Mouse (Mus musculus) liver, embryonic 14.5 days (tissue): Measurements from ENCODE around the gene Dnm3. TPM values are rescaled to one million over a fixed set of nuclear protein-coding genes. Genes with fewer than 3 reads are reported as not detected.

Experiments used
- ATAC-seq: fragments of 200-750 bp; cut with Nextera tagmentation; 2 replicates; pipeline ENCODE4 v1.8.0; 2017; ENCODE audit warnings: moderate number of reproducible peaks, mild to moderate bottlenecking, moderate library complexity; ENCODE audit not compliant: insufficient read depth
- DNase-seq, 3 experiments: peaks; one replicate each; pipeline ENCODE4 v3.0.0-alpha.2; 2012 to 2013; ENCODE audit warnings: low read depth in 3 of 3, low spot score in 3 of 3
- H3K27ac ChIP-seq: fragments of 300-500 bp; sonication (generic); 2 replicates; pipeline ENCODE4 v1.5.1; 2014; ENCODE audit warnings: moderate library complexity, mild to moderate bottlenecking, control low read depth, inconsistent platforms
- H3K27me3 ChIP-seq: fragments of 300-500 bp; sonication (generic); 2 replicates; pipeline ENCODE4 v1.6.1; 2014; ENCODE audit warnings: mild to moderate bottlenecking, low read length, moderate library complexity; ENCODE audit not compliant: control insufficient read depth, insufficient read depth
- H3K36me3 ChIP-seq: fragments of 300-500 bp; sonication (generic); replicated peaks from 2 replicates; pipeline ENCODE4 v1.6.1; 2014; ENCODE audit warnings: low read depth; ENCODE audit not compliant: control insufficient read depth, insufficient read depth
- H3K4me1 ChIP-seq, 2 experiments: fragments of 200-500 bp in 1 of 2; fragments of 300-500 bp in 1 of 2; sonication (generic) in 1 of 2; replicated peaks; 2 replicates each; pipeline ENCODE4 v1.6.1; 2012 to 2014; ENCODE audit warnings: antibody characterized with exemption in 1 of 2, inconsistent platforms in 1 of 2, low read length in 1 of 2; ENCODE audit not compliant: control insufficient read depth in 2 of 2, insufficient read depth in 2 of 2
- H3K4me2 ChIP-seq: fragments of 300-500 bp; sonication (generic); 2 replicates; pipeline ENCODE4 v1.6.1; 2014; ENCODE audit warnings: low read depth, mild to moderate bottlenecking, control low read depth, moderate library complexity
- H3K4me3 ChIP-seq, 2 experiments: fragments of 200-500 bp in 1 of 2; fragments of 300-500 bp in 1 of 2; sonication (generic) in 1 of 2; 2 replicates each; pipeline ENCODE4 v1.5.1; 2012 to 2014; ENCODE audit warnings: low read depth in 2 of 2, low read length in 2 of 2, mild to moderate bottlenecking in 2 of 2, control low read depth in 1 of 2, inconsistent platforms in 1 of 2, moderate library complexity in 1 of 2; ENCODE audit not compliant: insufficient read depth in 1 of 2
- H3K9ac ChIP-seq: fragments of 300-500 bp; sonication (generic); replicated peaks from 2 replicates; pipeline ENCODE4 v1.6.1; 2014; ENCODE audit warnings: mild to moderate bottlenecking, control low read depth, moderate library complexity
- H3K9me3 ChIP-seq: fragments of 300-500 bp; sonication (generic); 2 replicates; pipeline ENCODE4 v1.6.1; 2016; ENCODE audit warnings: low read length, mixed read lengths; ENCODE audit not compliant: control insufficient read depth
- CTCF ChIP-seq: IDR thresholded peaks from 2 replicates; pipeline ENCODE4 v1.5.1; 2016; ENCODE audit warnings: antibody characterized with exemption, low read depth, control low read depth
- EP300 ChIP-seq: IDR thresholded peaks from 2 replicates; pipeline ENCODE4 v1.6.1; 2016; ENCODE audit warnings: antibody characterized with exemption, low read depth
- WGBS: fragments of 180-500 bp; shearing (Covaris S2); extraction: QIAGEN DNeasy Blood & Tissue Kit; methylation state at CpG from one replicate; pipeline ENCODE4 v1.1.7; 2014; ENCODE audit not compliant: insufficient replicate concordance; 5-methylcytosine and 5-hydroxymethylcytosine counted together
- polyA plus RNA-seq, 2 experiments: library from polyadenylated mRNA; depleted of rRNA in 1 of 2; stranded (reverse) in 1 of 2; unstranded in 1 of 2; fragments of >200 nt; fragmentation: Nextera tagmentation in 1 of 2; extraction: Ambion mirVana in 1 of 2; gene quantifications; 2 replicates each; pipeline versions ENCODE4 v1.2.1 to v1.2.3; 2012 to 2014

Gene Dnm3
- polyA plus RNA-seq, 2 experiments = 0.61 to 0.96 TPM

- no peak overlapping the region for H3K27ac ChIP-seq
- TF ChIP-seq CTCF (peak; percentile 54), EP300 (no peak)
- no peaks in the 10 kb centered on the region for H3K36me3 ChIP-seq
- no peaks in the 10 kb centered on the region for H3K27me3 ChIP-seq
- no peak for ATAC-seq
- no peak for DNase-seq
- no peaks in the 10 kb centered on the region for H3K9me3 ChIP-seq
- 35% methylated on average over 11 of the region's 11 CpGs for WGBS
- no peak overlapping the region for H3K4me2 ChIP-seq
- no peak overlapping the region for H3K9ac ChIP-seq
- H3K4me3 ChIP-seq = no peak overlapping the region
- no peaks in the 10 kb centered on the region for H3K4me1 ChIP-seq
Measured at GRCm38 (mm10) chr1:162313451-162314276, 164.2 kb downstream of the Dnm3 start.

- no peaks in the 10 kb centered on the region for H3K9me3 ChIP-seq
- WGBS = 68% methylated on average over 2 of the region's 2 CpGs
- TF ChIP-seq CTCF = no peak
- no peak for TF ChIP-seq EP300
Measured at GRCm38 (mm10) chr1:162312621-162313020, 165.2 kb downstream of the Dnm3 start.

GRCm38 (mm10) chr1:162312152-162312551, 165.7 kb downstream of the Dnm3 start:
- Histone ChIP-seq H3K27me3 (no peaks in the 10 kb centered on the region), H3K4me2 (no peak overlapping the region), H3K9ac (no peak overlapping the region), H3K36me3 (no peaks in the 10 kb centered on the region), H3K27ac (no peak overlapping the region), H3K4me1 (no peaks in the 10 kb centered on the region), H3K9me3 (no peaks in the 10 kb centered on the region), H3K4me3 (no peak overlapping the region)
- DNase-seq (no peak), ATAC-seq (no peak)
- 51% methylated on average over 7 of the region's 7 CpGs for WGBS
- TF ChIP-seq EP300 (no peak), CTCF (no peak)

More at GRCm38 (mm10) chr1:162312621-162313020, 165.2 kb downstream of the Dnm3 start:
- Histone ChIP-seq H3K4me3 (no peak overlapping the region), H3K4me2 (no peak overlapping the region), H3K9ac (no peak overlapping the region), H3K27ac (no peak overlapping the region), H3K27me3 (no peaks in the 10 kb centered on the region), H3K36me3 (no peaks in the 10 kb centered on the region), H3K4me1 (no peaks in the 10 kb centered on the region)
- DNase-seq = no peak
- no peak for ATAC-seq

- Histone ChIP-seq H3K36me3 (no peaks in the 10 kb centered on the region), H3K4me2 (no peak overlapping the region), H3K4me3 (no peak overlapping the region), H3K4me1 (no peaks in the 10 kb centered on the region), H3K27me3 (no peaks in the 10 kb centered on the region), H3K9ac (no peak overlapping the region), H3K27ac (no peak overlapping the region), H3K9me3 (no peaks in the 10 kb centered on the region)
- ATAC-seq (no peak), DNase-seq (no peak)
- TF ChIP-seq CTCF (no peak), EP300 (no peak)
- 69% methylated on average over 6 of the region's 6 CpGs for WGBS
Measured at GRCm38 (mm10) chr1:162305247-162305646, 172.6 kb downstream of the Dnm3 start.

- 62% methylated on average over 4 of the region's 4 CpGs for WGBS
- H3K4me2 ChIP-seq = no peak overlapping the region
- no peak overlapping the region for H3K27ac ChIP-seq
- H3K4me1 ChIP-seq = no peaks in the 10 kb centered on the region
- no peaks in the 10 kb centered on the region for H3K36me3 ChIP-seq
- H3K9ac ChIP-seq = no peak overlapping the region
- DNase-seq (no peak), ATAC-seq (no peak)
- H3K27me3 ChIP-seq = no peaks in the 10 kb centered on the region
- H3K4me3 ChIP-seq = no peak overlapping the region
- TF ChIP-seq EP300 (no peak), CTCF (no peak)
- no peaks in the 10 kb centered on the region for H3K9me3 ChIP-seq
Measured at GRCm38 (mm10) chr1:162302480-162302879, 175.4 kb downstream of the Dnm3 start.
